Mouse (Mus musculus) effector memory CD4-positive, alpha-beta T cell, adult 7 months (primary cell): ENCODE data around the gene 4930433I11Rik. TPM values are rescaled to one million over a fixed set of nuclear protein-coding genes. Genes with fewer than 3 reads are reported as not detected.

Experiments
- polyA plus RNA-seq: library from polyadenylated mRNA; unstranded; fragments of 100-300 nt; shearing (Covaris generic); gene quantifications from one replicate; pipeline ENCODE4 v1.2.1, GENCODE M21; 2017

Gene 4930433I11Rik
- polyA plus RNA-seq, result 0.26 TPM

DNA sequence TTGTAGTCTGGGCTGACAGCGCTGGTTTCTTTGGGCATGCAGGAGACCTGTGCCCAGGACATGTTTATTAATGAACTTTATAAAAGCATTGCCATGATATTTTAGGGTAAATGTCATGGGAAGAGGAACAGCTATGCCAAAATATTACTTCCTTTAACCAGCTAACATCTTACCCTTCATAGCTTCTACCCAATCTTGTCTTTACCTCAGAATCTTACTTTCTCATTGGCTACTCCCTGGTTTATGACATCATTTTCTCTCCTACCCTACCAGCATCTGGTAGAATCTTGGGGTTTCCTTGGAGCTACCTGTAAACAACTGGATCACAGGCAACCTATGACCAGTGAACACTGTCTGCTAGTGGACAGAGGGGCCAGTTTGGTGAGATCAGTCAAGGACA, at the start of gene 4930433I11Rik:
TSS of gene 4930433I11Rik (plus strand) at position 301 of the 400 bp plus-strand sequence.

GRCm38 (mm10) chr7:41032419-41032818, 45.1 kb downstream of the 4930433I11Rik start, which contains the start of gene Gm4884:
Gene Gm4884 (plus strand): TSS chr7:41032719.

Other genes with a start within 250 kb of the 4930433I11Rik start
- gene Vstm2b, start 89.2 kb upstream of the 4930433I11Rik start, polyA plus RNA-seq, result not detected
- gene Gm4884, start 45.2 kb downstream of the 4930433I11Rik start, polyA plus RNA-seq, result not detected
- gene Gm5592, start 166.3 kb downstream of the 4930433I11Rik start, polyA plus RNA-seq, result 0.18 TPM